Mouse (Mus musculus) central nervous system, embryonic 18 days (tissue): ENCODE data around the gene Prb1. TPM values are rescaled to one million over a fixed set of nuclear protein-coding genes. Genes with fewer than 3 reads are reported as not detected.

Source experiments
- polyA plus RNA-seq: library from polyadenylated mRNA; depleted of rRNA; stranded (reverse); fragments of >200 nt; gene quantifications from 2 replicates; pipeline ENCODE4 v1.2.3, GENCODE M21; 2012; rRNA removed

The Prb1 gene
- not detected in 2 replicates for polyA plus RNA-seq

GRCm38 (mm10) chr6:132210421-132210820 lies at the start of gene Prb1:
Gene Prb1 (minus strand): TSS chr6:132210521.

Other genes starting within 250 kb of the Prb1 start
- gene Prpmp5, start 104.2 kb upstream of the Prb1 start, polyA plus RNA-seq: not detected in 2 replicates
- gene Gm8882, start 153.6 kb upstream of the Prb1 start, polyA plus RNA-seq: not detected in 2 replicates